Mouse (Mus musculus): Measurements from ENCODE around the gene Cnfn.

GRCm38 (mm10) chr7:25379551-25380351 lies 10.2 kb upstream of the Cnfn start:
- TF ChIP-seq CTCF (IDR thresholded peaks at IDR 0.05; ENCODE audit: extremely low read depth, insufficient read depth, low read length), result 0 out of 2 replicates have a peak, but pooled peaks have one; percentile 27
- TF ChIP-seq POLR2A (IDR thresholded peaks at IDR 0.05; ENCODE audit: extremely low read depth, insufficient read depth, low read length), result no peak
